Mouse (Mus musculus) liver, embryonic 12.5 days (tissue): ENCODE measurements around the gene Gm2a. TPM values are rescaled to one million over a fixed set of nuclear protein-coding genes. Genes with fewer than 3 reads are reported as not detected.

Experiments
- polyA plus RNA-seq: library from polyadenylated mRNA; unstranded; fragments of >200 nt; fragmentation: Nextera tagmentation; extraction: Ambion mirVana; gene quantifications from 2 replicates; pipeline ENCODE4 v1.2.1, GENCODE M21; 2016

Gm2a gene
- polyA plus RNA-seq, 1 experiment from 2014 or later = 11.4 TPM

Other genes starting within 250 kb of the Gm2a start
- 6.7 and 7.6 TPM in 2 replicates for gene Lyrm7, start 237.2 kb upstream of the Gm2a start, polyA plus RNA-seq
- 479 and 518 TPM in 2 replicates for gene Hint1, start 231.7 kb upstream of the Gm2a start, polyA plus RNA-seq
- gene Gpx3, start 195.7 kb upstream of the Gm2a start, polyA plus RNA-seq = 30.9 and 32.9 TPM in 2 replicates
- 7.4 and 7.6 TPM in 2 replicates for gene Tnip1, start 135.2 kb upstream of the Gm2a start, polyA plus RNA-seq
- 52.9 and 54.7 TPM in 2 replicates for gene Anxa6, start 64.7 kb upstream of the Gm2a start, polyA plus RNA-seq
- gene Ccdc69, start 20.0 kb upstream of the Gm2a start, polyA plus RNA-seq = 1.0 and 1.2 TPM in 2 replicates
- gene Slc36a3, start 53.6 kb downstream of the Gm2a start, polyA plus RNA-seq = not detected in 2 replicates
- 6.3 and 6.9 TPM in 2 replicates for gene Slc36a2, start 87.0 kb downstream of the Gm2a start, polyA plus RNA-seq
- gene Slc36a1, start 106.2 kb downstream of the Gm2a start, polyA plus RNA-seq = 1.5 and 1.6 TPM in 2 replicates
- not detected in 2 replicates for gene Fat2, start 238.4 kb downstream of the Gm2a start, polyA plus RNA-seq